Mouse (Mus musculus) colon, adult 2 months (tissue): Measurements from ENCODE around the gene Rps23. TPM values are rescaled to one million over a fixed set of nuclear protein-coding genes. Genes with fewer than 3 reads are reported as not detected.

Source experiments
- polyA plus RNA-seq: library from polyadenylated mRNA; depleted of rRNA; stranded (reverse); fragments of >200 nt; gene quantifications from 2 replicates; pipeline ENCODE4 v1.2.3, GENCODE M21; 2012; rRNA removed

Rps23 gene
- 153 and 188 TPM in 2 replicates for polyA plus RNA-seq

DNA sequence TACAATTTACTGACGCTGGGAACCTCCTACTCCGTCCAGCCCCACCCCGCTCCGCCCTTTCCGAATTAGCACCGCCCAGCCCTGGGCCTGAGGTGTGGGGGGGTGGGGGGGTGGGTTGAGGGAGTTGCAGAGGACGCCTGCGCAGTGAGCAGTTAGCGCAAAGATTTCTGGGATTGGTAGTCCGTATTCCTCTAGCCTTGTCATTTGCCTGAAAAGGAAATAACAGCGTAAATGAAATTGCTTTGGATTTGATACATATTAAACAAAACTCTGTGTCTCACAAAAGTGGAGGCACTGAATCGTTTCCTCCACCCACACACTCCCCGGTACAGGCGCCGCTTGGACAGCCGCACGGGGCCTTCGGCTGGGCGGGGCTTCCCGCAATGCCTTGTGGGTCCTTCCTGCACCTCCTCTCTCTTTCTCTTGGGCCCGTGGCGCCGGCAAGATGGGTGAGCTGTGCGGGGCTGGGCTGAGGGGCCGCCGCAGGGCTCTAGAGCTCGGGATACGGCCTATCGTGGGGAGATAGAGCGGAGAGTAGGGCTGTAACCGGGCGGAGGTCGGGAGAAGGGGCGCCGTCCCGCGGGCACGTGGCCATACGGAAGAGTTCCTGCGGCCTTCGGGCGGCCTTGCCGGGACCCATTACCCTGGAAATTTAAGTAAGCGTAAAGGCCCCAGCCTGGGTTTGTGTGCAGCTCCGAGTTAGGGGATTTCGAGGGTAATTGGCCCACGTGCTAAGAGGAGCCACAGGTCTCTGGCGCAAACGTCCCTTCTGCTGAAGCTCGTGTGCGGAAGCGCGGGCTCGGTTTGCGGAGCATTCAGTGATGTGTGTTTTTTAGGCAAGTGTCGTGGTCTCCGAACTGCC is at the start of gene Rps23:
Gene Rps23 (plus strand): TSS at position 208 of the 862 bp plus-strand sequence.

DNA sequence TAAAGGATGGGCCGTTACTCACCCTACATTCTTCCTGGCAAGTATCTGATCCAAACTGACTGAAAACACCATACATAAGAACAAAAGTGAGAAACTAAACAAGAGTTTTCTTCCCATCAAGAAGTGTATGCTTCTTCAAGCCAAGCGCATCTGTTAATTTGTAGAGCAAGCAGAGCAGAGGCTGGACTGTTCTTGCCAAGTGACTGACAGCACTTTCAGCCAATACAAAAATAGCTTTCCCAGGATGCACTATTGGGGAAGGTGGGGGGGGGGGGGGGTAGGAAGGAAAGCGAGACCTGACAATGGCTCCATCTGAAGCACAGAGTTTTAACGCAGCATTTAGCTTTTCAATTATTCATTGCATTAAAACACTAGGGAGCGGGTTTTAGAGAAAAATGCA is 17.6 kb upstream of the Rps23 start, which contains the start of gene Atp6ap1l:
Gene Atp6ap1l (minus strand): TSS at position 180 of the 400 bp plus-strand sequence.

Other genes with a start within 250 kb of the Rps23 start
- not detected in 2 replicates for gene Atp6ap1l, start 17.6 kb upstream of the Rps23 start, polyA plus RNA-seq